ENCODE assay signal across 8 mouse cellular contexts in genomic region chr13:23518295-23518603, GRCm38 (mm10). TPM values are rescaled to one million over a fixed set of nuclear protein-coding genes. Genes with fewer than 3 reads are reported as not detected.
DNase-seq lines count a peak whose midpoint lies in the region; ATAC-seq and TF ChIP-seq lines count a peak whose summit lies in the region.

No protein-coding gene starts in this region.

- no peak for TF ChIP-seq CTCF in bone marrow, adult 2 months (IDR thresholded peaks at IDR 0.05; ENCODE audit: control insufficient read depth, insufficient read depth, low read length)

- no peaks in the 10 kb centered on the region for H3K27me3 ChIP-seq in heart, embryonic 16.5 days (ENCODE audit: control insufficient read depth, insufficient read depth, low read length)
- no peaks in the 10 kb centered on the region for H3K27me3 ChIP-seq in hindbrain, embryonic 11.5 days (ENCODE audit: control insufficient read depth, insufficient read depth, low read length)

- ATAC-seq in heart, embryonic 16.5 days (replicated peaks; ENCODE audit: extremely low read depth, insufficient read depth, low FRiP score) = no peak
- ATAC-seq in hindbrain, embryonic 11.5 days (ENCODE audit: low FRiP score) = no peak

- WGBS in heart, embryonic 16.5 days = under 1% methylated on average over 6 of the region's 6 CpGs
- under 1% methylated on average over 6 of the region's 6 CpGs for WGBS in bone marrow, adult 2 months
- WGBS in hindbrain, embryonic 11.5 days = under 1% methylated on average over 6 of the region's 6 CpGs
- 0% methylated on average over 6 of the region's 6 CpGs for WGBS in macrophage (ENCODE audit: missing documents)

- H3K4me3 ChIP-seq in heart, embryonic 16.5 days (ENCODE audit: low read length) = peak overlapping the region; percentile 71
- H3K4me3 ChIP-seq in bone marrow, adult 2 months (replicated peaks; ENCODE audit: control insufficient read depth, low read depth, low read length) = peak overlapping the region; percentile 43
- H3K4me3 ChIP-seq in hindbrain, embryonic 11.5 days (ENCODE audit: low read depth, low read length) = peak overlapping the region; percentile 40
- H3K4me3 ChIP-seq in macrophage (ENCODE audit: inconsistent target) = peak overlapping the region; percentile 50

- peak overlapping the region; percentile 48; the same call in 1 of the 2 replicates for H3K27ac ChIP-seq in heart, embryonic 16.5 days (ENCODE audit: low read length)
- H3K27ac ChIP-seq in bone marrow, adult 2 months (ENCODE audit: control insufficient read depth, insufficient read depth, low read depth, low read length, poor library complexity) = no peak overlapping the region
- no peak overlapping the region for H3K27ac ChIP-seq in hindbrain, embryonic 11.5 days (ENCODE audit: low read depth, low read length)
- peak overlapping the region; percentile 41 for H3K27ac ChIP-seq in macrophage

- no peak for TF ChIP-seq POLR2A in bone marrow, adult 2 months (IDR thresholded peaks at IDR 0.05; ENCODE audit: borderline replicate concordance, control insufficient read depth, low read depth, low read length)

- H3K36me3 ChIP-seq in heart, embryonic 16.5 days (ENCODE audit: control insufficient read depth, insufficient read depth) = no peaks in the 10 kb centered on the region
- H3K36me3 ChIP-seq in hindbrain, embryonic 11.5 days (ENCODE audit: control insufficient read depth, insufficient read depth, low read length) = no peaks in the 10 kb centered on the region
- no peaks in the 10 kb centered on the region for H3K36me3 ChIP-seq in macrophage (ENCODE audit: inconsistent target)

- DNase-seq in heart, postnatal 14 days = no peak
- DNase-seq in hindbrain, embryonic 11.5 days (ENCODE audit: low spot score) = no peak
- DNase-seq in ovary, postnatal 14 days (ENCODE audit: low spot score) = no peak
- DNase-seq in layer of hippocampus, adult 8-10 months (ENCODE audit: low spot score in 2 of 2) = no peak
- DNase-seq in testis, postnatal 14 days (ENCODE audit: low spot score) = no peak

- peaks cover 5% of the 10 kb centered on the region; the same call in 1 of the 2 replicates for H3K4me1 ChIP-seq in heart, embryonic 16.5 days (ENCODE audit: control insufficient read depth, insufficient read depth, low read length)
- H3K4me1 ChIP-seq in bone marrow, adult 2 months (ENCODE audit: control insufficient read depth, insufficient read depth, low read length) = no peaks in the 10 kb centered on the region; the same call in 1 of the 2 replicates
- no peaks in the 10 kb centered on the region for H3K4me1 ChIP-seq in hindbrain, embryonic 11.5 days (replicated peaks; ENCODE audit: control insufficient read depth, insufficient read depth, low read length)

- peak overlapping the region; percentile 94 for H3K4me2 ChIP-seq in heart, embryonic 16.5 days (ENCODE audit: low read depth, low read length)
- peak overlapping the region; percentile 44 for H3K4me2 ChIP-seq in hindbrain, embryonic 11.5 days (replicated peaks; ENCODE audit: low read depth, low read length)

- no peaks in the 10 kb centered on the region for H3K79me2 ChIP-seq in macrophage (ENCODE audit: inconsistent target)

- intact Hi-C loops in heart, postnatal 14 days (cut with DNase I) = loop anchor here (2.0 to 5.0 kb wide), 5 partner anchors 71 to 1576 kb away; partner anchors contain the start of gene Zfp322a

- peak overlapping the region; percentile 62 for H3K9ac ChIP-seq in heart, embryonic 16.5 days (ENCODE audit: low read length)
- no peak overlapping the region for H3K9ac ChIP-seq in hindbrain, embryonic 11.5 days (ENCODE audit: low read depth, low read length)

- no peaks in the 10 kb centered on the region for H3K9me3 ChIP-seq in heart, embryonic 16.5 days (replicated peaks; ENCODE audit: control insufficient read depth, low read length)
- no peaks in the 10 kb centered on the region for H3K9me3 ChIP-seq in hindbrain, embryonic 11.5 days (ENCODE audit: control insufficient read depth, low read length)

RNA-seq across cellular contexts. Expression of gene Hist1h4h, which starts 12.6 kb away (rescaled TPM):
- polyA plus RNA-seq in heart, embryonic 16.5 days (2015; fragmentation: Nextera tagmentation; extraction: Ambion mirVana) = 7.7 and 8.6 TPM in 2 replicates
- total RNA-seq in heart, postnatal 14 days (2021) = 100 to 1,000 TPM; 465 to 538 TPM
- 23.3 and 39.5 TPM in 2 replicates for polyA plus RNA-seq in bone marrow, adult 2 months (2011; ENCODE audit: insufficient read depth, insufficient read length, low replicate concordance, missing spikeins)
- polyA plus RNA-seq in hindbrain, embryonic 11.5 days (2014; fragmentation: Nextera tagmentation; extraction: Ambion mirVana) = 4.7 TPM in 2 replicates
- 10 to 100 TPM in 17 of 26 experiments, 1 to 10 TPM in 7, not detected in 2; 2.5 to 65.3 (median 15.5) TPM for total RNA-seq in macrophage (2018; cell fraction: chromatin; rRNA removed)
- total RNA-seq in macrophage (2018; cell fraction: cytosol; rRNA removed) = 100 to 1,000 TPM in 8 of 26 experiments, 10 to 100 TPM in 18; 16.2 to 226 (median 79.6) TPM
- total RNA-seq in macrophage (2018; cell fraction: nucleus; rRNA removed) = 100 to 1,000 TPM in 1 of 26 experiments, 10 to 100 TPM in 22, 1 to 10 TPM in 3; 3.2 to 104 (median 26.4) TPM
- polyA plus RNA-seq in macrophage (2018) = 1.0 to 1.9 TPM in 2 of 3 replicates, not detected in the other
- total RNA-seq in layer of hippocampus, adult 8-10 months (2022) = 100 to 1,000 TPM; 236 to 302 (median 261) TPM

RNA-seq across cellular contexts. Expression of gene Hist1h2af, which starts 15.5 kb away (rescaled TPM):
- 3.8 and 9.2 TPM in 2 replicates for polyA plus RNA-seq in heart, embryonic 16.5 days (2015; fragmentation: Nextera tagmentation; extraction: Ambion mirVana)
- 100 to 1,000 TPM in 1 of 2 experiments, 10 to 100 TPM in 1; 49.0 to 131 TPM for total RNA-seq in heart, postnatal 14 days (2021)
- 105 and 151 TPM in 2 replicates for polyA plus RNA-seq in bone marrow, adult 2 months (2011; ENCODE audit: insufficient read depth, insufficient read length, low replicate concordance, missing spikeins)
- polyA plus RNA-seq in hindbrain, embryonic 11.5 days (2014; fragmentation: Nextera tagmentation; extraction: Ambion mirVana) = 3.6 and 8.4 TPM in 2 replicates
- total RNA-seq in macrophage (2018; cell fraction: chromatin; rRNA removed) = 10 to 100 TPM in 2 of 26 experiments, 1 to 10 TPM in 5, not detected in 19; 3.1 to 25.0 (median 5.3) TPM
- 10 to 100 TPM in 15 of 26 experiments, 1 to 10 TPM in 11; 2.6 to 50.6 (median 16.0) TPM for total RNA-seq in macrophage (2018; cell fraction: cytosol; rRNA removed)
- 10 to 100 TPM in 1 of 26 experiments, 1 to 10 TPM in 14, not detected in 11; 2.4 to 22.9 (median 4.9) TPM for total RNA-seq in macrophage (2018; cell fraction: nucleus; rRNA removed)
- polyA plus RNA-seq in macrophage (2018) = not detected in 3 replicates
- 1 to 10 TPM in 3 of 4 experiments, not detected in 1; 1.6 to 6.5 (median 1.8) TPM for total RNA-seq in layer of hippocampus, adult 8-10 months (2022)

RNA-seq across cellular contexts. Expression of gene Hist1h3g, which starts 17.0 kb away (rescaled TPM):
- polyA plus RNA-seq in heart, embryonic 16.5 days (2015; fragmentation: Nextera tagmentation; extraction: Ambion mirVana) = 2.0 and 2.2 TPM in 2 replicates
- total RNA-seq in heart, postnatal 14 days (2021) = 10 to 100 TPM; 13.1 to 34.3 TPM
- 16.1 and 17.7 TPM in 2 replicates for polyA plus RNA-seq in bone marrow, adult 2 months (2011; ENCODE audit: insufficient read depth, insufficient read length, low replicate concordance, missing spikeins)
- 3.7 and 4.8 TPM in 2 replicates for polyA plus RNA-seq in hindbrain, embryonic 11.5 days (2014; fragmentation: Nextera tagmentation; extraction: Ambion mirVana)
- 1 to 10 TPM in 3 of 26 experiments, not detected in 23; 2.6 to 6.9 (median 3.0) TPM for total RNA-seq in macrophage (2018; cell fraction: chromatin; rRNA removed)
- 10 to 100 TPM in 3 of 26 experiments, 1 to 10 TPM in 21, under 1 TPM in 2; 0.91 to 17.1 (median 3.1) TPM for total RNA-seq in macrophage (2018; cell fraction: cytosol; rRNA removed)
- 1 to 10 TPM in 3 of 26 experiments, not detected in 23; 2.4 to 9.1 (median 2.4) TPM for total RNA-seq in macrophage (2018; cell fraction: nucleus; rRNA removed)
- polyA plus RNA-seq in macrophage (2018) = not detected in 3 replicates
- 1 to 10 TPM; 1.2 to 3.4 (median 2.2) TPM for total RNA-seq in layer of hippocampus, adult 8-10 months (2022)

RNA-seq across cellular contexts. Expression of gene Hist1h2bh, which starts 24.9 kb away (rescaled TPM):
- polyA plus RNA-seq in heart, embryonic 16.5 days (2015; fragmentation: Nextera tagmentation; extraction: Ambion mirVana) = 0.38 and 0.52 TPM in 2 replicates
- total RNA-seq in heart, postnatal 14 days (2021) = 1 to 10 TPM; 3.7 to 7.4 TPM
- polyA plus RNA-seq in bone marrow, adult 2 months (2011; ENCODE audit: insufficient read depth, insufficient read length, low replicate concordance, missing spikeins) = 6.8 and 11.4 TPM in 2 replicates
- polyA plus RNA-seq in hindbrain, embryonic 11.5 days (2014; fragmentation: Nextera tagmentation; extraction: Ambion mirVana) = 0.60 and 0.89 TPM in 2 replicates
- total RNA-seq in macrophage (2018; cell fraction: chromatin; rRNA removed) = 1 to 10 TPM in 1 of 26 experiments, under 1 TPM in 7, not detected in 18; 0.51 to 1.7 (median 0.67) TPM
- 1 to 10 TPM in 22 of 26 experiments, under 1 TPM in 4; 0.50 to 6.2 (median 1.7) TPM for total RNA-seq in macrophage (2018; cell fraction: cytosol; rRNA removed)
- 1 to 10 TPM in 3 of 26 experiments, under 1 TPM in 10, not detected in 13; 0.24 to 2.9 (median 0.72) TPM for total RNA-seq in macrophage (2018; cell fraction: nucleus; rRNA removed)
- 0.09 to 0.34 TPM (median 0.15 TPM) in 3 replicates for polyA plus RNA-seq in macrophage (2018)
- total RNA-seq in layer of hippocampus, adult 8-10 months (2022) = under 1 TPM; 0.34 to 0.73 (median 0.61) TPM

RNA-seq across cellular contexts. Expression of gene Hist1h3f, which starts 25.6 kb away (rescaled TPM):
- 0.20 and 0.37 TPM in 2 replicates for polyA plus RNA-seq in heart, embryonic 16.5 days (2015; fragmentation: Nextera tagmentation; extraction: Ambion mirVana)
- 10 to 100 TPM; 21.6 to 40.3 TPM for total RNA-seq in heart, postnatal 14 days (2021)
- polyA plus RNA-seq in bone marrow, adult 2 months (2011; ENCODE audit: insufficient read depth, insufficient read length, low replicate concordance, missing spikeins) = 3.0 and 6.4 TPM in 2 replicates
- 1.0 and 1.1 TPM in 2 replicates for polyA plus RNA-seq in hindbrain, embryonic 11.5 days (2014; fragmentation: Nextera tagmentation; extraction: Ambion mirVana)
- total RNA-seq in macrophage (2018; cell fraction: chromatin; rRNA removed) = 1 to 10 TPM in 12 of 26 experiments, under 1 TPM in 3, not detected in 11; 0.66 to 8.1 (median 1.7) TPM
- 10 to 100 TPM in 8 of 26 experiments, 1 to 10 TPM in 17, under 1 TPM in 1; 0.94 to 20.0 (median 7.1) TPM for total RNA-seq in macrophage (2018; cell fraction: cytosol; rRNA removed)
- total RNA-seq in macrophage (2018; cell fraction: nucleus; rRNA removed) = 1 to 10 TPM in 13 of 26 experiments, under 1 TPM in 7, not detected in 6; 0.48 to 6.5 (median 1.5) TPM
- polyA plus RNA-seq in macrophage (2018) = not detected in 3 replicates
- total RNA-seq in layer of hippocampus, adult 8-10 months (2022) = 10 to 100 TPM; 12.5 to 15.7 (median 14.2) TPM

Comparison
In these comparisons a context has a peak if more than half of its experiments do, and no peak if none do; other contexts are left out.
1. H3K27ac ChIP-seq: peak in heart, embryonic 16.5 days (single experiment) and macrophage (single experiment); none in bone marrow, adult 2 months (single experiment) and hindbrain, embryonic 11.5 days (single experiment).
2. RNA of gene Hist1h2af, which starts 15.5 kb away (polyA plus RNA-seq): 105 to 151 TPM in bone marrow, adult 2 months; 3.8 to 9.2 TPM in heart, embryonic 16.5 days, 3.6 to 8.4 TPM in hindbrain, embryonic 11.5 days and not detected in macrophage; every median in the first group is over 10 times any median in the second.
3. Peak in every context shown above with its lines, with median percentiles within 50 percentile points of each other: H3K4me3 ChIP-seq.